Mouse (Mus musculus): ENCODE results near the gene Tmtc2.

The Tmtc2 gene

GRCm38 (mm10) chr10:105544004-105545003 is 29.9 kb downstream of the Tmtc2 start:
- DNase-seq = no peak

- DNase-seq = no peak
Measured at GRCm38 (mm10) chr10:105542081-105542480, 32.2 kb downstream of the Tmtc2 start.

- DNase-seq = no peak
Measured at GRCm38 (mm10) chr10:105539697-105540096, 34.6 kb downstream of the Tmtc2 start.

GRCm38 (mm10) chr10:105536910-105537309 is 37.3 kb downstream of the Tmtc2 start:
- no peak for DNase-seq

GRCm38 (mm10) chr10:105535848-105536247 is 38.4 kb downstream of the Tmtc2 start:
- DNase-seq = no peak

- peak; percentile 37 for DNase-seq
Measured at GRCm38 (mm10) chr10:105532747-105533146, 41.5 kb downstream of the Tmtc2 start.

GRCm38 (mm10) chr10:105532019-105532525 is 42.2 kb downstream of the Tmtc2 start:
- no peak for DNase-seq

- no peak for DNase-seq
Measured at GRCm38 (mm10) chr10:105531080-105531894, 43.0 kb downstream of the Tmtc2 start.

- peak; percentile 29 for DNase-seq
Measured at GRCm38 (mm10) chr10:105523405-105524088, 50.7 kb downstream of the Tmtc2 start.

GRCm38 (mm10) chr10:105522431-105522830 is 51.8 kb downstream of the Tmtc2 start:
- no peak for DNase-seq

GRCm38 (mm10) chr10:105519154-105519806 is 55.0 kb downstream of the Tmtc2 start:
- DNase-seq = no peak

- no peak for DNase-seq
Measured at GRCm38 (mm10) chr10:105518144-105518543, 56.1 kb downstream of the Tmtc2 start.

- DNase-seq = peak; percentile 36
Measured at GRCm38 (mm10) chr10:105513777-105514322, 60.4 kb downstream of the Tmtc2 start.

GRCm38 (mm10) chr10:105509896-105510272 is 64.4 kb downstream of the Tmtc2 start:
- peak; percentile 39 for DNase-seq

GRCm38 (mm10) chr10:105509146-105509895 is 64.9 kb downstream of the Tmtc2 start:
- no peak for DNase-seq

- no peak for DNase-seq
Measured at GRCm38 (mm10) chr10:105507982-105508786, 66.1 kb downstream of the Tmtc2 start.

- no peak for DNase-seq
Measured at GRCm38 (mm10) chr10:105506046-105506445, 68.2 kb downstream of the Tmtc2 start.

- no peak for DNase-seq
Measured at GRCm38 (mm10) chr10:105504472-105504871, 69.8 kb downstream of the Tmtc2 start.

- DNase-seq = no peak
Measured at GRCm38 (mm10) chr10:105501736-105502135, 72.5 kb downstream of the Tmtc2 start.

- DNase-seq = peak; percentile 60
Measured at GRCm38 (mm10) chr10:105500482-105500881, 73.8 kb downstream of the Tmtc2 start.
